Mouse (Mus musculus): ENCODE measurements around the gene Serp2. TPM values are rescaled to one million over a fixed set of nuclear protein-coding genes. Genes with fewer than 3 reads are reported as not detected.

Serp2 gene
- polyA plus RNA-seq, 1 experiment from 2014 or later: 245 TPM

DNA sequence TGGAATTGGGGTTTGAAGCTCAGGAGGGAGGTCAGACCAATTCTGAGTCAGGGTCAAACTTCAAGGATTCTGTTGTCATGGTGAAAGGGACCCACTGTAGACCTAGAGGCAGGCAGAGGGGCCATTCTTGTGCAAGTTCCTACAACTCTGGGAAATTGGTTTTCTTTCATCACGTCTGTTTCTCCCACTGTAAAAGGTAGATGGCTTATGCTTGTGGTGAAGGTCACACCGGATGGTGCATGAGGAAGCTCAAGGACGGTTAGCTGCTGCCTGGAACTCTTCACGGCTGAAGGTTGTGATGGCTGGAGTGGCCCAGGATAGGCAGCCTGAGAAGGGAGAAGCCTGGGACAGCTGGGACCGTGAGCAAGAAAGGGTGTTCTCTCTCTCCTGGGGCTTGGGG lies 38.5 kb downstream of the Serp2 start:
- Histone ChIP-seq H3K27me3 (replicated peaks) (no peaks in the 10 kb centered on the region), H3K4me1 (peaks cover 9% of the 10 kb centered on the region), H3K9ac (replicated peaks) (no peak overlapping the region), H3K4me2 (no peak overlapping the region), H3K27ac (replicated peaks) (no peak overlapping the region), H3K4me3 (replicated peaks) (no peak overlapping the region), H3K36me3 (no peaks in the 10 kb centered on the region), H3K9me3 (replicated peaks) (no peaks in the 10 kb centered on the region)
- WGBS: 85% methylated on average over 5 of the region's 5 CpGs
- ATAC-seq (ENCODE audit: low FRiP score): no peak

DNA sequence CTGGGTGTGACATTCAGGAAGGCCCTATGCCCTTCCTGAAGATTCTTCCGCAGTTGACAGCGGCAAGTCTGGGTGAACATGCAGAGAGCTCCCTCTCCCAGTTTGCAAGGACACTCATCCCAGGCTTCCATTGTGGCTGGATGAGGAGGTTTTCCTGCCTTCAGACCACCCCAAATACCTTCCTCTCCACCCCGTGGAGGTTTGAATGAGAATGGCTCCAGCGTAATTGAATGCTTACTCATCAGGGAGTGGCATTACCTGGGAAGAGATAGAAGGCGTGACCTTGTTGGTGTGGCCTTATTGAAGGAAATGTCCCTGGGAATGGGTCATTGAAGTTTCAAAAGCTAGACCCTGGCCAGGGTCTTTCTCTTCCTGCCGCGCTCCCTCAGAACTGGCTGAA lies 41.1 kb downstream of the Serp2 start:
- Histone ChIP-seq H3K9me3 (replicated peaks) (no peaks in the 10 kb centered on the region), H3K4me2 (no peak overlapping the region), H3K36me3 (no peaks in the 10 kb centered on the region), H3K4me1 (peaks cover 12% of the 10 kb centered on the region), H3K9ac (replicated peaks) (no peak overlapping the region), H3K27me3 (replicated peaks) (no peaks in the 10 kb centered on the region), H3K4me3 (replicated peaks) (no peak overlapping the region), H3K27ac (replicated peaks) (no peak overlapping the region)
- WGBS: 70% methylated on average over 7 of the region's 7 CpGs
- no peak for ATAC-seq (ENCODE audit: low FRiP score)

DNA sequence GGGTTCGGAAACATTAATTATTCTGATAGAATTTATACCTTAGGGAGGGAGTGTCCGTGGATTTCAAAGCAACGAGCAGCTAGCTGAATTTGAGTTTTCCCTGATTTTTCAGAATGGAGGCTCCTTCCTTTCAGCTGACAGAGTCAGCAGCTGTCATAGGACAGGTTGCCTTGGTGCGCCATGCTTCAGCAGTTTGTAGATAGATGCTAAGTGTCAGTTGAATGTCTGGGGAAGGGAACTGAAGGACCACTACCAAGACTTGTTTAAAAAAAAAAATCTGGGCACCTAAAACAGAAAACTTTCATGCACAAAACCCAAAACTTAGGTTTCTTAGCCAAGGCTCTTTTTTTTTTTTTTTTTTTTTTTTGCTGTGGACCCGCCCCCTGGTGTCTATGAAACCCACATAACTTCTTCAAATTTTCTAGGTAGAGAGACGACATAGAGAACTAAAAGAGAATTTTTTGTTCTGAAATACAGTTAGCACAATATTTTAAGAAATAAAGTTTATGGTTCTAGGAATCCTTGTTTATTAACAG lies 42.6 kb downstream of the Serp2 start:
- peak overlapping the region; percentile 17; the same call in 1 of the 2 replicates for H3K4me2 ChIP-seq
- WGBS: 53% methylated on average over 6 of the region's 6 CpGs
- no peaks in the 10 kb centered on the region for H3K27me3 ChIP-seq (replicated peaks)
- peak overlapping the region; percentile 54; the same call in 1 of the 2 replicates for H3K27ac ChIP-seq (replicated peaks)
- no peak for ATAC-seq (ENCODE audit: low FRiP score)
- 0 out of 2 replicates have a peak, but pooled peaks cover 3% of the 10 kb centered on the region for H3K36me3 ChIP-seq
- H3K4me3 ChIP-seq (replicated peaks): no peak overlapping the region
- peaks cover 12% of the 10 kb centered on the region for H3K4me1 ChIP-seq
- no peak overlapping the region for H3K9ac ChIP-seq (replicated peaks)
- no peaks in the 10 kb centered on the region for H3K9me3 ChIP-seq (replicated peaks)

DNA sequence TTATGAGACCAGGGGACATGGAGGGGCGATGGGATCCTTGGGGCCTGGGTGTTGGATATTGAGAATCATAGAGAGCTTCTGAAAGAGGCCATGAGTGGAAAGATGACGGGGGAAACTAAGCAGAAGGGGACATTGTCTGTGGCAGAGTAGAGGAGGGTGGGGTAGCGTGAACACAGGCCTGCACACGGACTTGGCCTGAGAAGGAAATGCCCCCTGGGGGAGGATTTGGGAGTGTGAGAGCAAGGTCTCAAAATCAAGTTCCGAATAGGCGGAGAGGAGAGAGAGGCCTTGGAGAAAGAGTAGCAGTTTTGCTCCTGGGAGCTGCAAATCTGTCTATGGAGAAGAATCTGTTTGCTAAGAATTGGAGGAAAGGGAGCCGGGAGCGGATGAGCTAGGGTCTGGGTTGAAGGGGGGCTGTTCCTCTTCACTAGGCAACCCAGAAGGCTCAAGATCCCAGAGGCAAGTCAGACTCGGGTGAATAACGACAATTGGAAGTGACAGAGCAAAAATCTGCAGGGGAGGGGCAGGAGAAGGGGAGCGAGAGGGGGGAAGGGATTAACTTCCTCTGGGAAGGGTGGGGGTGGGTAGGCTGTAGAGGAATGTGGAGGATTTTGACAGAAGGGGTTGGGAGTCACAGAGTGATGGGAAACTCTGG lies 43.2 kb downstream of the Serp2 start:
- H3K9ac ChIP-seq (replicated peaks): no peak overlapping the region; the same call in 1 of the 2 replicates
- peaks cover 12% of the 10 kb centered on the region for H3K4me1 ChIP-seq
- 0 out of 2 replicates have a peak, but pooled peaks cover 3% of the 10 kb centered on the region for H3K36me3 ChIP-seq
- peak overlapping the region; percentile 17 for H3K4me2 ChIP-seq
- H3K27me3 ChIP-seq (replicated peaks): no peaks in the 10 kb centered on the region
- no peak overlapping the region for H3K4me3 ChIP-seq (replicated peaks)
- no peak for ATAC-seq (ENCODE audit: low FRiP score)
- no peaks in the 10 kb centered on the region for H3K9me3 ChIP-seq (replicated peaks)
- peak overlapping the region; percentile 54; the same call in 1 of the 2 replicates for H3K27ac ChIP-seq (replicated peaks)
- 28% methylated on average over 11 of the region's 11 CpGs for WGBS

DNA sequence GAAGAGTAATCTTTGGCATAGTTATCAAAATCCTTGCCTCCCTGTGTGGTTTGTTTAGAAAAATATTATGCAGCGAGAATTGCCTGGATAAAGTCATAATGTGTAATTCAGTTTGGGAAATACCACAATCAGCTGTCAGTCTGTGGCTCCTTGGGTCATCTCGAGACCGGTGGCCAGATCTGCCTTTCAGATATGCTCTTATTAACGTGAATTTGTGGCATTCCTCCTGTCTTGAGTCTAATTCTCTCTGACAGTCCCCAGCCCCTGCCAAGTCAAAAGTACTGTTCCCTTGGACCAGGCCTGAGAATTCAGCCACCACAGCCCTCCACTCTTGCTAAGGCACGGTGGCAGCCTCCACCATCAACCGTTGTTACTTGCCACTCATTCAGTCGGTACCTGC lies 44.7 kb downstream of the Serp2 start:
- Histone ChIP-seq H3K4me3 (replicated peaks) (no peak overlapping the region), H3K9ac (replicated peaks) (no peak overlapping the region), H3K27me3 (replicated peaks) (no peaks in the 10 kb centered on the region), H3K4me1 (peaks cover 25% of the 10 kb centered on the region), H3K27ac (replicated peaks) (no peak overlapping the region), H3K9me3 (replicated peaks) (no peaks in the 10 kb centered on the region), H3K36me3 (peaks cover 16% of the 10 kb centered on the region; the same call in 1 of the 2 replicates), H3K4me2 (no peak overlapping the region)
- no peak for ATAC-seq (ENCODE audit: low FRiP score)
- WGBS: 93% methylated on average over 7 of the region's 7 CpGs

DNA sequence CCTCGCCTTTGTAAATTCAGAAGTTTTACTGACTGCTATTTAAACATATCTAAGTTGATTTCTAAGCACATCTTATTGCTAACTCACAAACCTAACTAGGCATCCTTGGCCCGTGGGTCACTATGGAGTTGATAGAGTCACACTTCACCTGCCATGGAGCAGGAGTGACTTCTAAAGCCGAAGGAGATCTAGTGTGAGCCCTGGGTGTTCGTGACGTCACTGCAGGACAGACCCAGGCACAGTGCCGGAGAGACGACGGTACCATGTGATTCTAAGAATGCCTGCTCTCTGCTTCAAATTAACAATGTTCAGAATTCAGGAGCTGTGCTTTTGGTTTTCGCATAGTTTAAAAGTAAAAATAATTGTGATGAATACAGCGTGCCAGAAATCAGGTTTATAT lies 48.0 kb downstream of the Serp2 start:
- Histone ChIP-seq H3K27ac (replicated peaks) (0 out of 2 replicates have a peak overlapping the region, but pooled peaks have one; percentile 18), H3K36me3 (peaks cover 22% of the 10 kb centered on the region; the same call in 1 of the 2 replicates), H3K4me1 (peaks cover 30% of the 10 kb centered on the region), H3K4me2 (no peak overlapping the region), H3K9me3 (replicated peaks) (no peaks in the 10 kb centered on the region), H3K9ac (replicated peaks) (no peak overlapping the region), H3K27me3 (replicated peaks) (no peaks in the 10 kb centered on the region), H3K4me3 (replicated peaks) (no peak overlapping the region)
- 70% methylated on average over 10 of the region's 10 CpGs for WGBS
- no peak for ATAC-seq (ENCODE audit: low FRiP score)

DNA sequence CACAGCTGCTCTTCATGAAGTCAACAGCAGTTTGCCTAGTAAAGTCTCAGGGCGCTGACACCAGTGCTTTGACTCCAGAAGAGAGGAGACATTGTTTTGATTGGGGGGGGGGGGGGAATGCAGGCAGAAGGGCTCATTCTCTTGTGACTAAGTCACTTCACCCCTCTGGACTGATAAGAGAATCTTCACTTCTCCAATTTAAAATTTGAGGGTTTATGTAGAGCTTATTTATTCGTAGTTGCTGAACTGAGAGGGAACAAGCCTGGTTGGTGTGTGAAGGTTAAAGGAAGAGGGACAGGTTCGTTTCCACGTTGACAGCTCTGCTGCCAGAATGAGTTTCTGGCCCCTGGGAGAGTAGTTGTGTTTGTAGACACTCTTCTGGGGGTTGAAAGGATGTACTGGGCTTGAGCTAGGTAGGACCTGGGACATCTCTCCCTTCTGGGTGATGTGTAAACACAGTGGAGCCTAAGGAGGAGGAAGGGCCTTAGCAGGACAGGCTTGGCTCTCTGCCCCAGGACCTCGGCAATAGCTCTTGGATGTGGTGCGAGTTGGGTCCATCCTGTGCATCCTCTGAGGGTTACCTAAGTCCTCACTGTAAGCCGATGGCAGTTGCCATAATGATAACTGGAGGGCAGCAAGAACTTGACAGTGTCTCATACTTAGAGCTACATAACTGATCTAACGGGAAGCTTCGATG lies 48.7 kb downstream of the Serp2 start:
- Histone ChIP-seq H3K9ac (replicated peaks) (no peak overlapping the region), H3K4me3 (replicated peaks) (peak overlapping the region; percentile 75; the same call in 1 of the 2 replicates), H3K36me3 (peaks cover 22% of the 10 kb centered on the region; the same call in 1 of the 2 replicates), H3K4me2 (peak overlapping the region; percentile 96), H3K27ac (replicated peaks) (peak overlapping the region; percentile 58; the same call in 1 of the 2 replicates), H3K27me3 (replicated peaks) (no peaks in the 10 kb centered on the region), H3K4me1 (peaks cover 28% of the 10 kb centered on the region), H3K9me3 (replicated peaks) (no peaks in the 10 kb centered on the region)
- 79% methylated on average over 9 of the region's 9 CpGs for WGBS
- no peak for ATAC-seq (ENCODE audit: low FRiP score)

DNA sequence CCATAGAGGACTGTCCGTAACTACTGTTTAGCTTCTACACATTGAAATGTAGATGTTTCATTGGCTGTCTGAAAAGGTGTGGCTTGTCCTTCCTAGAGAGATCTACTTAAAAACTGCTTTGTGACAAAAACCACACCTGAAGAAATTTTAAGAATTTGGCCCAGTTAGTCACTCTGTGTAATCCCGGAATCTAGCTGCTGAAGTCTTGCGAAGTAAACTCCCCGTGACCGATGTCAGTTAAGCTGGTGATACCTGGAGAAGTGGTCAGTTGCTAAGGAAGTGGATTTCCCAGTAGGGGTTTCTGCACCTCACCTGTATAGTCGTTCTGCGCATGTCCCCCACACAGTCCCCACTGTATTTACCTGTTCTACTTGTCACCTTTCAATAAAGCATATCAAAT lies 49.3 kb downstream of the Serp2 start:
- H3K9ac ChIP-seq (replicated peaks): no peak overlapping the region
- peak overlapping the region; percentile 96 for H3K4me2 ChIP-seq
- peaks cover 31% of the 10 kb centered on the region for H3K4me1 ChIP-seq
- 0 out of 2 replicates have a peak overlapping the region, but pooled peaks have one; percentile 58 for H3K27ac ChIP-seq (replicated peaks)
- peak overlapping the region; percentile 75 for H3K4me3 ChIP-seq (replicated peaks)
- 92% methylated on average over 7 of the region's 7 CpGs for WGBS
- no peaks in the 10 kb centered on the region for H3K9me3 ChIP-seq (replicated peaks)
- no peak for ATAC-seq (ENCODE audit: low FRiP score)
- no peaks in the 10 kb centered on the region for H3K27me3 ChIP-seq (replicated peaks)
- H3K36me3 ChIP-seq: peaks cover 22% of the 10 kb centered on the region; the same call in 1 of the 2 replicates

DNA sequence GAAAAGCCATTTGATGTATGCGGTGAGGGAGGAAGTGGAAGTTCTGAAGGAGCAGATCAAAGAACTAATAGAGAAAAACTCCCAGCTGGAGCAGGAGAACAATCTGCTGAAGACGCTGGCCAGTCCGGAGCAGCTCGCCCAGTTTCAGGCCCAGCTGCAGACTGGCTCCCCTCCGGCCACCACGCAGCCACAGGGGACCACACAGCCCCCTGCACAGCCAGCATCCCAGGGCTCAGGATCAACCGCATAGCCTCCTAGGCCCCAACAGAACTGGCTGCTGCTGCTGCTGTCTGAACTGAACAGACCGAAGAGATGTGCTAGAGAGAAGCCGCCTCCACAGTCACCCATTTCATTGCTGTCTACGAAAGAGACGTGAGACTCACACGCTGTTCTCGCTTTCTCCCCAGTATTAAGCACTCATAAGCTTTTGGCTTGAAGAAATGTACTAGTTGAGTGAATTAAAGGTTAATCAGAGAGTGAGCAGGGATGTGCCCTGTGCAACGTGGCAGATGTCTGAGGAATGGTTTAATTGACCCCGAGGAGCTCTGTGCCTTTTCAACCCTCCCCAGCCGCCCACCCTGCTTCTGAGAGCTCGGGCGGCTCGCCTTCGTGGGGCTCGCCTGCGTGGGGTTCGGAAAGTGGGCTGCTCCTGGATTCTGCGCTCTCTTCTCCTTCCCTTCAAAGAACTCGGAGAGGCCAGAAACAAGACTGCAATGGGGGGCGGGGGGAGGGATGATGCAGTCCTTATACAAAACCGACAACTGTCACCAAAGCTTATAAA lies 50.1 kb downstream of the Serp2 start:
- Histone ChIP-seq H3K9me3 (replicated peaks) (no peaks in the 10 kb centered on the region), H3K9ac (replicated peaks) (peak overlapping the region; percentile 96), H3K27me3 (replicated peaks) (no peaks in the 10 kb centered on the region), H3K4me1 (peaks cover 31% of the 10 kb centered on the region), H3K36me3 (peaks cover 22% of the 10 kb centered on the region; the same call in 1 of the 2 replicates), H3K27ac (replicated peaks) (peak overlapping the region; percentile 99), H3K4me2 (peak overlapping the region; percentile 96), H3K4me3 (replicated peaks) (peak overlapping the region; percentile 75)
- no peak for ATAC-seq (ENCODE audit: low FRiP score)
- 27% methylated on average over 27 of the region's 27 CpGs for WGBS

DNA sequence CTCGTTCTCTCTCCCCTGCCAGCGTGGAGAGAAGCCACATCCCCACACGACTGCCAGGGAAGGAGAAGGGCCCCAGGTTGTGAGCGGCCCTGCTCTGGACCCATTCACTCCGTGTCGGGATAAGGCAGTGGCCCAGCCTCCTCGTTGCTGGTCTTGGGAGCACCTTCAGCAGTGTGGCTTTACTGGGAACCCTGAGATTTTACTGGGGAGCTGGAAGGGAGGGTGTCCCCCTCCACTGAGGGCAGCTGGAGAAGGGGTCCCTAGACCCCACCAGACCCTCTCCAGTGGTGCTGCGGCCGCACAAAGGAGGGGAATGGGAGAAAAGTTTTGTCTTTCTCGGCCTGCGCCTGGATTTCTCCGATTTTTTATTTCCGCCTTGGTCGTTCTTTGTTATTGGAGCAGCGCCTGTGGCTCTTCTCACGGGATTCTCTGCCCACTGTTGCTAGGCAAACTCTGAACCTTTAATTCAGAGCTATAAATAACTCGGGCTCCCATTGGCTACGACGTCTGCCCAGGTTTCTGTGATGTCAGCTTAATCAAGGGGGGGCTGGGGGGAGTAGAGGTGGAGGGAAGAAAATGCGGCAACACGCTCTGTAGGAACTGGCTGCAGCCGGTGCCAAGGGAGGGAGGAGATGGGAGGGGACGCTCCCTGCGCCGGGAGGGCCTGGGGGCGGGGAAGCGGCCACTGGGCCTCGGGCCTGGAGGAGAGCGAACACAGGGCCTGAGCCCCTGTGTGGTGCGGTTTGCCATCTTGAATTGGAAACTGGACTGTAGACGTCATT lies 51.1 kb downstream of the Serp2 start:
- Histone ChIP-seq H3K9ac (replicated peaks) (peak overlapping the region; percentile 96), H3K4me1 (peaks cover 35% of the 10 kb centered on the region), H3K36me3 (peaks cover 22% of the 10 kb centered on the region; the same call in 1 of the 2 replicates), H3K27ac (replicated peaks) (peak overlapping the region; percentile 99), H3K4me2 (peak overlapping the region; percentile 96), H3K27me3 (replicated peaks) (no peaks in the 10 kb centered on the region), H3K9me3 (replicated peaks) (no peaks in the 10 kb centered on the region), H3K4me3 (replicated peaks) (peak overlapping the region; percentile 75)
- ATAC-seq (ENCODE audit: low FRiP score): peak; percentile 79
- WGBS: 1% methylated on average over 31 of the region's 31 CpGs

Measured in neural tube, embryonic 15.5 days (tissue).